Mouse (Mus musculus): Measurements from ENCODE around the gene Efcab9. TPM values are rescaled to one million over a fixed set of nuclear protein-coding genes. Genes with fewer than 3 reads are reported as not detected.

Gene Efcab9
- not detected in 2 replicates for polyA plus RNA-seq (2012; rRNA removed)

GRCm38 (mm10) chr11:32531871-32532764 lies at the start of gene Efcab9:
Efcab9 (minus strand) TSS chr11:32532081.
- DNase-seq = no peak
- 5% methylated on average over 33 of the region's 33 CpGs for WGBS
- TF ChIP-seq POLR2A (IDR thresholded peaks at IDR 0.05; ENCODE audit: borderline replicate concordance, extremely low read depth, low read depth, low read length) (no peak), CTCF (IDR thresholded peaks at IDR 0.05; ENCODE audit: insufficient read depth, low read length) (no peak)
- no peaks in the 10 kb centered on the region for H3K4me1 ChIP-seq (ENCODE audit: control insufficient read depth, insufficient read depth, low read length)
- H3K4me3 ChIP-seq (replicated peaks; ENCODE audit: extremely low read depth, low read depth, low read length) = peak within 1 kb of the TSS; percentile 77

GRCm38 (mm10) chr11:32581031-32581430 lies 49.1 kb upstream of the Efcab9 start:
- Histone ChIP-seq H3K4me3 (replicated peaks; ENCODE audit: extremely low read depth, low read depth, low read length) (no peak overlapping the region), H3K4me1 (ENCODE audit: control insufficient read depth, insufficient read depth, low read length) (no peaks in the 10 kb centered on the region)
- WGBS = 83% methylated on average over 2 of the region's 2 CpGs
- TF ChIP-seq CTCF (IDR thresholded peaks at IDR 0.05; ENCODE audit: insufficient read depth, low read length) (no peak), POLR2A (IDR thresholded peaks at IDR 0.05; ENCODE audit: borderline replicate concordance, extremely low read depth, low read depth, low read length) (no peak)
- DNase-seq = no peak

- TF ChIP-seq CTCF (IDR thresholded peaks at IDR 0.05; ENCODE audit: insufficient read depth, low read length) (no peak), POLR2A (IDR thresholded peaks at IDR 0.05; ENCODE audit: borderline replicate concordance, extremely low read depth, low read depth, low read length) (no peak)
- no peak for DNase-seq
- Histone ChIP-seq H3K4me3 (replicated peaks; ENCODE audit: extremely low read depth, low read depth, low read length) (no peak overlapping the region), H3K4me1 (ENCODE audit: control insufficient read depth, insufficient read depth, low read length) (no peaks in the 10 kb centered on the region)
- WGBS = 80% methylated on average over 16 of the region's 16 CpGs
Measured at GRCm38 (mm10) chr11:32580305-32580947, 48.5 kb upstream of the Efcab9 start.

GRCm38 (mm10) chr11:32576760-32577050 lies 44.8 kb upstream of the Efcab9 start:
- Histone ChIP-seq H3K4me1 (ENCODE audit: control insufficient read depth, insufficient read depth, low read length) (no peaks in the 10 kb centered on the region), H3K4me3 (replicated peaks; ENCODE audit: extremely low read depth, low read depth, low read length) (no peak overlapping the region)
- WGBS = 48% methylated on average over 5 of the region's 5 CpGs
- TF ChIP-seq POLR2A (IDR thresholded peaks at IDR 0.05; ENCODE audit: borderline replicate concordance, extremely low read depth, low read depth, low read length) = no peak
- TF ChIP-seq CTCF (IDR thresholded peaks at IDR 0.05; ENCODE audit: insufficient read depth, low read length) = no peak
- no peak for DNase-seq

- no peak for DNase-seq
- TF ChIP-seq POLR2A (IDR thresholded peaks at IDR 0.05; ENCODE audit: borderline replicate concordance, extremely low read depth, low read depth, low read length) (no peak), CTCF (IDR thresholded peaks at IDR 0.05; ENCODE audit: insufficient read depth, low read length) (no peak)
- H3K4me1 ChIP-seq (ENCODE audit: control insufficient read depth, insufficient read depth, low read length) = no peaks in the 10 kb centered on the region
- no peak overlapping the region for H3K4me3 ChIP-seq (replicated peaks; ENCODE audit: extremely low read depth, low read depth, low read length)
- 87% methylated on average over 6 of the region's 6 CpGs for WGBS
Measured at GRCm38 (mm10) chr11:32575964-32576759, 44.3 kb upstream of the Efcab9 start.

- Histone ChIP-seq H3K4me3 (replicated peaks; ENCODE audit: extremely low read depth, low read depth, low read length) (no peak overlapping the region), H3K4me1 (ENCODE audit: control insufficient read depth, insufficient read depth, low read length) (no peaks in the 10 kb centered on the region)
- WGBS = 92% methylated on average over 2 of the region's 2 CpGs
- no peak for DNase-seq
- TF ChIP-seq CTCF (IDR thresholded peaks at IDR 0.05; ENCODE audit: insufficient read depth, low read length) = no peak
- no peak for TF ChIP-seq POLR2A (IDR thresholded peaks at IDR 0.05; ENCODE audit: borderline replicate concordance, extremely low read depth, low read depth, low read length)
Measured at GRCm38 (mm10) chr11:32573669-32574068, 41.8 kb upstream of the Efcab9 start.

GRCm38 (mm10) chr11:32571103-32571502 lies 39.2 kb upstream of the Efcab9 start:
- TF ChIP-seq CTCF (IDR thresholded peaks at IDR 0.05; ENCODE audit: insufficient read depth, low read length) = no peak
- TF ChIP-seq POLR2A (IDR thresholded peaks at IDR 0.05; ENCODE audit: borderline replicate concordance, extremely low read depth, low read depth, low read length) = no peak
- DNase-seq = no peak
- Histone ChIP-seq H3K4me1 (ENCODE audit: control insufficient read depth, insufficient read depth, low read length) (no peaks in the 10 kb centered on the region), H3K4me3 (replicated peaks; ENCODE audit: extremely low read depth, low read depth, low read length) (no peak overlapping the region)
- 79% methylated on average over 6 of the region's 6 CpGs for WGBS

GRCm38 (mm10) chr11:32568637-32569293 lies 36.9 kb upstream of the Efcab9 start:
- Histone ChIP-seq H3K4me1 (ENCODE audit: control insufficient read depth, insufficient read depth, low read length) (0 out of 2 replicates have a peak, but pooled peaks cover 6% of the 10 kb centered on the region), H3K4me3 (replicated peaks; ENCODE audit: extremely low read depth, low read depth, low read length) (no peak overlapping the region)
- WGBS = 71% methylated on average over 15 of the region's 15 CpGs
- no peak for TF ChIP-seq POLR2A (IDR thresholded peaks at IDR 0.05; ENCODE audit: borderline replicate concordance, extremely low read depth, low read depth, low read length)
- TF ChIP-seq CTCF (IDR thresholded peaks at IDR 0.05; ENCODE audit: insufficient read depth, low read length) = no peak
- DNase-seq = no peak

GRCm38 (mm10) chr11:32568060-32568459 lies 36.2 kb upstream of the Efcab9 start:
- H3K4me3 ChIP-seq (replicated peaks; ENCODE audit: extremely low read depth, low read depth, low read length) = no peak overlapping the region
- TF ChIP-seq POLR2A (IDR thresholded peaks at IDR 0.05; ENCODE audit: borderline replicate concordance, extremely low read depth, low read depth, low read length) = no peak
- no peak for TF ChIP-seq CTCF (IDR thresholded peaks at IDR 0.05; ENCODE audit: insufficient read depth, low read length)
- no peak for DNase-seq
- H3K4me1 ChIP-seq (ENCODE audit: control insufficient read depth, insufficient read depth, low read length) = 0 out of 2 replicates have a peak, but pooled peaks cover 6% of the 10 kb centered on the region
- 78% methylated on average over 7 of the region's 7 CpGs for WGBS

All from lung, adult 2 months (tissue).